Mouse (Mus musculus): Measurements from ENCODE around the gene Gm26602. TPM values are rescaled to one million over a fixed set of nuclear protein-coding genes. Genes with fewer than 3 reads are reported as not detected.
"Not testable (repeated sequence)": the region's sequence is repeated elsewhere in the genome, so short reads cannot be mapped to it uniquely, and the experiment has no call there.

The Gm26602 gene
- polyA plus RNA-seq, 1 experiment from 2014 or later: 1.1 TPM

- not testable (repeated sequence) for DNase-seq (ENCODE audit: low spot score); H3K27me3 ChIP-seq (ENCODE audit: control insufficient read depth, insufficient read depth, low read length); H3K27ac ChIP-seq; H3K9me3 ChIP-seq (ENCODE audit: control insufficient read depth, low read length); H3K4me1 ChIP-seq (replicated peaks; ENCODE audit: control insufficient read depth, insufficient read depth, low read length); H3K4me3 ChIP-seq (replicated peaks; ENCODE audit: low read length); H3K9ac ChIP-seq; ATAC-seq (ENCODE audit: low FRiP score)
- peaks cover 31% of the 10 kb centered on the region for H3K36me3 ChIP-seq (replicated peaks; ENCODE audit: control insufficient read depth, insufficient read depth)
- WGBS: 34% methylated on average over 10 of the region's 10 CpGs
- 0 out of 2 replicates have a peak overlapping the region, but pooled peaks have one; percentile 88 for H3K4me2 ChIP-seq (replicated peaks)
Observed at GRCm38 (mm10) chr10:79959412-79959811, 48.8 kb downstream of the Gm26602 start.

DNA sequence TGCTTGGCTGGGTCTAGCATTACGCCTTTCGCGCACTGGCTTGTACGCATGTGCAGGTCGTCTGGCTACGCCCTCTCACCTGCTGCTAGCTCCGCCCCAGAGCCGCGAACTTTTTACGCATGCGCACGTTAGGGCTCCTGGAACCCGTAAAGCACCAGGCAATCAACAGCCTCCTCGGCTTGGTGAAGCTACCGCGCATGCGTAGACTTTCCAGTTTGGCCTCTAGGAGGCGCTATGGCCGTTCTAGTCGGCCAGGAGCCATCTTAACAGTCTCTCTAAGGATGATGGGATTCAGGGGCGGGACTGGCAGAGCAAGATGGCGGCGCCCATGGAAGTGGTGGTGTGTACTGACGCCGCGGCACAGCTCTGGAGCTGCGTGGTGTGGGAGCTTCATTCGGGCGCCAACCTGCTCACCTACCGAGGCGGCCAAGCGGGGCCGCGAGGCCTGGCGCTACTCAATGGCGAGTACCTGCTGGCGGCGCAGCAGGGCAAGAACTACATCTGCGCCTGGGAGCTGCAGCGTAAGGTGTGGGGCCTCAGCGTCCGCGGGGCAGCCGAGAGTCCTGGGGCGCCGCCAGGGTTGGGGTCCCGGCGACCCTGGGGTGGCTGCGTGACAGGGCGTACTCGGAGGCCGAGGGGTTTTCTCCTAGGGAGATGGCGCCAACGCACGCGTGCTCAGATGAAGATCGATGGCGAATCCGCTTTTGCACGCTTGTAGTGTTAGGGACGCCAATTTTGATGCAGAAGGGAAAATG lies 49.4 kb downstream of the Gm26602 start, which contains the start of gene Wdr18:
TSS of gene Wdr18 (plus strand) at position 306 of the 755 bp plus-strand sequence.
- peak within 1 kb of the TSS; percentile 69; the same call in 1 of the 2 replicates for H3K27ac ChIP-seq
- peaks cover 10% of the 10 kb centered on the region for H3K4me1 ChIP-seq (replicated peaks; ENCODE audit: control insufficient read depth, insufficient read depth, low read length)
- H3K4me3 ChIP-seq (replicated peaks; ENCODE audit: low read length): peak within 1 kb of the TSS; percentile 96
- DNase-seq (ENCODE audit: low spot score) (peak; percentile 100), ATAC-seq (ENCODE audit: low FRiP score) (peak; percentile 96)
- no peaks in the 10 kb centered on the region for H3K27me3 ChIP-seq (ENCODE audit: control insufficient read depth, insufficient read depth, low read length)
- no peaks in the 10 kb centered on the region for H3K9me3 ChIP-seq (ENCODE audit: control insufficient read depth, low read length)
- H3K36me3 ChIP-seq (replicated peaks; ENCODE audit: control insufficient read depth, insufficient read depth): peaks cover 37% of the 10 kb centered on the region
- H3K4me2 ChIP-seq (replicated peaks): peak within 1 kb of the TSS; percentile 88
- H3K9ac ChIP-seq: peak within 1 kb of the TSS; percentile 83
- under 1% methylated on average over 61 of the region's 61 CpGs for WGBS

Small RNA genes within 50 kb of the gene (microRNA-seq; reads per million reads assigned to microRNA genes)
- not detected for gene Mir6910

Other genes with a start within 250 kb of the Gm26602 start
- 0.68 and 1.2 TPM in 2 replicates for gene Madcam1, start 246.3 kb upstream of the Gm26602 start, polyA plus RNA-seq (2014; fragmentation: Nextera tagmentation; extraction: Ambion mirVana)
- 107 and 108 TPM in 2 replicates for gene Tpgs1, start 241.5 kb upstream of the Gm26602 start, polyA plus RNA-seq (2014; fragmentation: Nextera tagmentation; extraction: Ambion mirVana)
- gene Cdc34, start 228.7 kb upstream of the Gm26602 start, polyA plus RNA-seq (2014; fragmentation: Nextera tagmentation; extraction: Ambion mirVana): 78.9 and 81.8 TPM in 2 replicates
- 1.5 and 1.8 TPM in 2 replicates for gene Gzmm, start 221.8 kb upstream of the Gm26602 start, polyA plus RNA-seq (2014; fragmentation: Nextera tagmentation; extraction: Ambion mirVana)
- gene Bsg, start 206.4 kb upstream of the Gm26602 start, polyA plus RNA-seq (2014; fragmentation: Nextera tagmentation; extraction: Ambion mirVana): 930 and 976 TPM in 2 replicates
- gene Hcn2, start 194.2 kb upstream of the Gm26602 start, polyA plus RNA-seq (2014; fragmentation: Nextera tagmentation; extraction: Ambion mirVana): 2.9 and 4.3 TPM in 2 replicates
- 32.8 and 36.5 TPM in 2 replicates for gene Polrmt, start 164.3 kb upstream of the Gm26602 start, polyA plus RNA-seq (2014; fragmentation: Nextera tagmentation; extraction: Ambion mirVana)
- gene Fgf22, start 155.8 kb upstream of the Gm26602 start, polyA plus RNA-seq (2014; fragmentation: Nextera tagmentation; extraction: Ambion mirVana): 1.4 and 1.6 TPM in 2 replicates
- gene Rnf126, start 143.9 kb upstream of the Gm26602 start, polyA plus RNA-seq (2014; fragmentation: Nextera tagmentation; extraction: Ambion mirVana): 92.8 and 96.7 TPM in 2 replicates
- gene Fstl3, start 133.6 kb upstream of the Gm26602 start, polyA plus RNA-seq (2014; fragmentation: Nextera tagmentation; extraction: Ambion mirVana): 1.6 and 2.2 TPM in 2 replicates
- 0.08 and 0.29 TPM in 2 replicates for gene Prss57, start 119.9 kb upstream of the Gm26602 start, polyA plus RNA-seq (2014; fragmentation: Nextera tagmentation; extraction: Ambion mirVana)
- 240 and 247 TPM in 2 replicates for gene Palm, start 117.3 kb upstream of the Gm26602 start, polyA plus RNA-seq (2014; fragmentation: Nextera tagmentation; extraction: Ambion mirVana)
- gene Misp, start 89.9 kb upstream of the Gm26602 start, polyA plus RNA-seq (2014; fragmentation: Nextera tagmentation; extraction: Ambion mirVana): 0.08 and 0.74 TPM in 2 replicates
- gene Ptbp1, start 56.4 kb upstream of the Gm26602 start, polyA plus RNA-seq (2014; fragmentation: Nextera tagmentation; extraction: Ambion mirVana): 59.5 and 62.6 TPM in 2 replicates
- 10.1 and 12.8 TPM in 2 replicates for gene Prtn3, start 36.4 kb upstream of the Gm26602 start, polyA plus RNA-seq (2014; fragmentation: Nextera tagmentation; extraction: Ambion mirVana)
- gene Plppr3, start 36.2 kb upstream of the Gm26602 start, polyA plus RNA-seq (2014; fragmentation: Nextera tagmentation; extraction: Ambion mirVana): 288 and 294 TPM in 2 replicates
- 0.47 TPM in 1 of 2 replicates, not detected in the other for gene Elane, start 24.6 kb upstream of the Gm26602 start, polyA plus RNA-seq (2014; fragmentation: Nextera tagmentation; extraction: Ambion mirVana)
- not detected in 2 replicates for gene Cfd, start 20.0 kb upstream of the Gm26602 start, polyA plus RNA-seq (2014; fragmentation: Nextera tagmentation; extraction: Ambion mirVana)
- 42.0 and 42.5 TPM in 2 replicates for gene Med16, start 1.9 kb upstream of the Gm26602 start, polyA plus RNA-seq (2014; fragmentation: Nextera tagmentation; extraction: Ambion mirVana)
- 1.7 and 2.6 TPM in 2 replicates for gene Kiss1r, start 6.1 kb downstream of the Gm26602 start, polyA plus RNA-seq (2014; fragmentation: Nextera tagmentation; extraction: Ambion mirVana)
- gene R3hdm4, start 10.4 kb downstream of the Gm26602 start, polyA plus RNA-seq (2014; fragmentation: Nextera tagmentation; extraction: Ambion mirVana): 228 and 232 TPM in 2 replicates
- 3.4 and 3.8 TPM in 2 replicates for gene Arid3a, start 16.2 kb downstream of the Gm26602 start, polyA plus RNA-seq (2014; fragmentation: Nextera tagmentation; extraction: Ambion mirVana)
- gene Wdr18, start 49.3 kb downstream of the Gm26602 start, polyA plus RNA-seq (2014; fragmentation: Nextera tagmentation; extraction: Ambion mirVana): 91.8 and 97.8 TPM in 2 replicates
- gene Grin3b, start 59.9 kb downstream of the Gm26602 start, polyA plus RNA-seq (2014; fragmentation: Nextera tagmentation; extraction: Ambion mirVana): 0.30 and 0.33 TPM in 2 replicates
- 22.6 and 22.8 TPM in 2 replicates for gene Tmem259, start 73.5 kb downstream of the Gm26602 start, polyA plus RNA-seq (2014; fragmentation: Nextera tagmentation; extraction: Ambion mirVana)
- gene Cnn2, start 77.7 kb downstream of the Gm26602 start, polyA plus RNA-seq (2014; fragmentation: Nextera tagmentation; extraction: Ambion mirVana): 28.4 and 37.6 TPM in 2 replicates
- gene Abca7, start 85.6 kb downstream of the Gm26602 start, polyA plus RNA-seq (2014; fragmentation: Nextera tagmentation; extraction: Ambion mirVana): 4.1 and 4.5 TPM in 2 replicates
- gene Arhgap45, start 105.8 kb downstream of the Gm26602 start, polyA plus RNA-seq (2014; fragmentation: Nextera tagmentation; extraction: Ambion mirVana): 1.1 and 1.7 TPM in 2 replicates
- 142 and 150 TPM in 2 replicates for gene Polr2e, start 128.9 kb downstream of the Gm26602 start, polyA plus RNA-seq (2014; fragmentation: Nextera tagmentation; extraction: Ambion mirVana)
- gene Gpx4, start 136.3 kb downstream of the Gm26602 start, polyA plus RNA-seq (2014; fragmentation: Nextera tagmentation; extraction: Ambion mirVana): 556 and 557 TPM in 2 replicates
- 12.3 and 12.6 TPM in 2 replicates for gene Sbno2, start 194.7 kb downstream of the Gm26602 start, polyA plus RNA-seq (2014; fragmentation: Nextera tagmentation; extraction: Ambion mirVana)
- 20.2 and 24.6 TPM in 2 replicates for gene Stk11, start 204.9 kb downstream of the Gm26602 start, polyA plus RNA-seq (2014; fragmentation: Nextera tagmentation; extraction: Ambion mirVana)
- gene Atp5d, start 227.8 kb downstream of the Gm26602 start, polyA plus RNA-seq (2014; fragmentation: Nextera tagmentation; extraction: Ambion mirVana): 469 and 505 TPM in 2 replicates
- 93.4 and 96.4 TPM in 2 replicates for gene Cbarp, start 230.0 kb downstream of the Gm26602 start, polyA plus RNA-seq (2014; fragmentation: Nextera tagmentation; extraction: Ambion mirVana)
- 44.1 and 54.4 TPM in 2 replicates for gene Midn, start 237.4 kb downstream of the Gm26602 start, polyA plus RNA-seq (2014; fragmentation: Nextera tagmentation; extraction: Ambion mirVana)

Data from hindbrain, embryonic 14.5 days (tissue).